Mouse (Mus musculus) C2C12 (cell line): ENCODE measurements at regions not wholly inside any gene's neighbourhood (a gene's known extent, or its start where the extent isn't known, plus 50 kb on each side); places are given as distances from the start of the nearest gene placed in this dataset.

ENCODE experiments used
- H3K27me3 ChIP-seq: one replicate; pipeline ENCODE4 v1.6.1; 2011; ENCODE audit not compliant: control insufficient read depth, insufficient read depth, insufficient read length
- H3K36me3 ChIP-seq: one replicate; pipeline ENCODE4 v1.6.1; 2011; ENCODE audit not compliant: control insufficient read depth, insufficient read depth
- H3K4me3 ChIP-seq: one replicate; pipeline ENCODE4 v1.5.1; 2011; ENCODE audit warnings: mild to moderate bottlenecking, control low read depth; ENCODE audit not compliant: poor library complexity, insufficient read depth, severe bottlenecking
- H3K79me2 ChIP-seq: one replicate; pipeline ENCODE4 v1.6.1; 2011; ENCODE audit not compliant: control insufficient read depth, insufficient read depth
- H3K79me3 ChIP-seq: one replicate; pipeline ENCODE4 v1.6.1; 2011; ENCODE audit warnings: low read depth, control low read depth
- H3ac ChIP-seq: one replicate; pipeline ENCODE3; 2011; ENCODE audit warnings: low read depth; ENCODE audit not compliant: control insufficient read depth, insufficient read length
- CEBPB ChIP-seq: IDR thresholded peaks from one replicate; pipeline ENCODE4 v1.6.1; 2011; ENCODE audit warnings: low read depth, mild to moderate bottlenecking, control low read depth, moderate library complexity
- CTCF ChIP-seq: IDR thresholded peaks from one replicate; pipeline ENCODE4 v1.5.1; 2011; ENCODE audit not compliant: control insufficient read depth, insufficient read depth, insufficient read length
- FOSL1 ChIP-seq: IDR thresholded peaks from one replicate; pipeline ENCODE4 v1.8.0; 2011; ENCODE audit warnings: mild to moderate bottlenecking, low read length; ENCODE audit not compliant: poor library complexity, insufficient read depth, severe bottlenecking
- MAX ChIP-seq: IDR thresholded peaks from one replicate; pipeline ENCODE4 v1.6.1; 2011; ENCODE audit warnings: mild to moderate bottlenecking, control low read depth
- MYOD1 ChIP-seq: IDR thresholded peaks from one replicate; pipeline ENCODE4 v1.6.1; 2011; ENCODE audit warnings: low read depth; ENCODE audit not compliant: control insufficient read depth, insufficient read length
- MYOG ChIP-seq: IDR thresholded peaks from one replicate; pipeline ENCODE4 v1.6.1; 2011; ENCODE audit not compliant: control insufficient read depth, insufficient read length; ENCODE audit errors: extremely low read depth
- USF1 ChIP-seq: IDR thresholded peaks from one replicate; pipeline ENCODE4 v1.6.1; 2011; ENCODE audit warnings: low read depth, mild to moderate bottlenecking, control low read depth, moderate library complexity

GRCm38 (mm10) chr15:62295233-62295927 lies 1372.6 kb upstream of the A1bg start:
- no peaks in the 10 kb centered on the region for H3K27me3 ChIP-seq

GRCm38 (mm10) chr15:62294786-62295185 lies 1372.0 kb upstream of the A1bg start:
- TF ChIP-seq FOSL1 (no peak), USF1 (no peak), CTCF (no peak)
- H3K4me3 ChIP-seq: no peak overlapping the region
- no peaks in the 10 kb centered on the region for H3K79me2 ChIP-seq
- H3K36me3 ChIP-seq: no peaks in the 10 kb centered on the region
- no peaks in the 10 kb centered on the region for H3K79me3 ChIP-seq
- H3K27me3 ChIP-seq: no peaks in the 10 kb centered on the region
- no peak overlapping the region for H3ac ChIP-seq

More at GRCm38 (mm10) chr15:62295233-62295927, 1372.6 kb upstream of the A1bg start:
- H3K4me3 ChIP-seq: no peak overlapping the region
- no peaks in the 10 kb centered on the region for H3K79me3 ChIP-seq
- no peak overlapping the region for H3ac ChIP-seq
- no peaks in the 10 kb centered on the region for H3K36me3 ChIP-seq
- no peaks in the 10 kb centered on the region for H3K79me2 ChIP-seq
- no peak for TF ChIP-seq MYOD1
- no peak for TF ChIP-seq MYOG
- TF ChIP-seq CEBPB: no peak
- TF ChIP-seq MAX: no peak
- no peak for TF ChIP-seq CTCF
- TF ChIP-seq USF1: no peak
- TF ChIP-seq FOSL1: no peak

GRCm38 (mm10) chr15:62292876-62293275 lies 1370.1 kb upstream of the A1bg start:
- no peak for TF ChIP-seq CEBPB
- TF ChIP-seq USF1: peak; percentile 45
- no peak for TF ChIP-seq FOSL1
- no peak for TF ChIP-seq MYOD1
- TF ChIP-seq CTCF: no peak
- no peak for TF ChIP-seq MAX
- TF ChIP-seq MYOG: no peak
- H3K36me3 ChIP-seq: no peaks in the 10 kb centered on the region
- H3K4me3 ChIP-seq: no peak overlapping the region
- H3ac ChIP-seq: no peak overlapping the region
- no peaks in the 10 kb centered on the region for H3K27me3 ChIP-seq
- H3K79me2 ChIP-seq: no peaks in the 10 kb centered on the region
- no peaks in the 10 kb centered on the region for H3K79me3 ChIP-seq

DNA sequence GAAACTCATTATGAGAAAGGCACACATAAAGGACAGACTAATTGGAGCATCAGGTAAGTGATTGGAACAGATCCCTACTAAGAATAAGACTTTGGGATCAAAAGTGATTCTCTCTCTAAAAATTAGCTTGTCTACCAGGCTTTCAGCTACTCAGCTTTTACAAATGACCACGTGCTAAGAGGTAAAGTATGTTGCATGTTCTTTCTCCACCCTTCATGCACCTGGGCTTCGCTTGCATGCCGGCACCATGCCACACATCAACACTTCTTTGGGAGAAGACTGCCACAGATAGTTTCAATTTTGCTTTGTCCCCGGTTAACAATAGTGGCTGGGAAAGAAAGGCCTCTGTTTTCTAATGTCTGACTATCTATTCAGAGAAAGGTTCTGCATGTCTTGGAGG lies 1367.9 kb upstream of the A1bg start:
- Histone ChIP-seq H3ac (no peak overlapping the region), H3K79me3 (no peaks in the 10 kb centered on the region), H3K27me3 (no peaks in the 10 kb centered on the region), H3K36me3 (no peaks in the 10 kb centered on the region), H3K4me3 (no peak overlapping the region), H3K79me2 (no peaks in the 10 kb centered on the region)
- TF ChIP-seq MYOG (no peak), USF1 (no peak), FOSL1 (no peak), MAX (no peak), MYOD1 (no peak), CTCF (no peak), CEBPB (no peak)

GRCm38 (mm10) chr15:62286666-62287655 lies 1364.1 kb upstream of the A1bg start:
- Histone ChIP-seq H3K79me3 (no peaks in the 10 kb centered on the region), H3K4me3 (no peak overlapping the region), H3K36me3 (no peaks in the 10 kb centered on the region), H3K27me3 (no peaks in the 10 kb centered on the region), H3K79me2 (no peaks in the 10 kb centered on the region), H3ac (peak overlapping the region; percentile 13)
- TF ChIP-seq FOSL1 (peak; percentile 75), MAX (peak; percentile 85), MYOD1 (peak; percentile 68), CTCF (no peak), MYOG (no peak), USF1 (no peak), CEBPB (peak; percentile 25)
